Mouse (Mus musculus) neural tube, embryonic 15.5 days (tissue): Measurements from ENCODE around the gene AW822073. TPM values are rescaled to one million over a fixed set of nuclear protein-coding genes. Genes with fewer than 3 reads are reported as not detected.

Experiments used
- ATAC-seq: fragments of 200-750 bp; cut with Nextera tagmentation; 2 replicates; pipeline ENCODE4 v1.8.0; 2017; ENCODE audit warnings: mild to moderate bottlenecking, moderate TSS enrichment, moderate library complexity; ENCODE audit not compliant: low FRiP score
- H3K27ac ChIP-seq: fragments of 300-500 bp; sonication (generic); replicated peaks from 2 replicates; pipeline ENCODE4 v1.5.1; 2015; ENCODE audit warnings: mild to moderate bottlenecking, inconsistent platforms
- H3K27me3 ChIP-seq: fragments of 300-500 bp; sonication (generic); replicated peaks from 2 replicates; pipeline ENCODE4 v1.6.1; 2015; ENCODE audit warnings: inconsistent platforms
- H3K36me3 ChIP-seq: fragments of 300-500 bp; sonication (generic); 2 replicates; pipeline ENCODE4 v1.6.1; 2015; ENCODE audit warnings: inconsistent platforms
- H3K4me1 ChIP-seq: fragments of 300-500 bp; sonication (generic); 2 replicates; pipeline ENCODE4 v1.6.1; 2015; ENCODE audit warnings: inconsistent platforms
- H3K4me2 ChIP-seq: fragments of 300-500 bp; sonication (generic); 2 replicates; pipeline ENCODE4 v1.6.1; 2015; ENCODE audit warnings: inconsistent platforms, mild to moderate bottlenecking, moderate library complexity
- H3K4me3 ChIP-seq: fragments of 300-500 bp; sonication (generic); replicated peaks from 2 replicates; pipeline ENCODE4 v1.5.1; 2015; ENCODE audit warnings: mild to moderate bottlenecking, inconsistent platforms
- H3K9ac ChIP-seq: fragments of 300-500 bp; sonication (generic); replicated peaks from 2 replicates; pipeline ENCODE4 v1.6.1; 2015; ENCODE audit warnings: mild to moderate bottlenecking, inconsistent platforms
- H3K9me3 ChIP-seq: fragments of 300-500 bp; sonication (generic); replicated peaks from 2 replicates; pipeline ENCODE4 v1.6.1; 2016; ENCODE audit warnings: inconsistent platforms
- WGBS: fragments of 180-500 bp; shearing (Covaris S2); methylation state at CpG from one replicate; pipeline ENCODE4 v1.1.7; 2015; ENCODE audit warnings: mixed read lengths; 5-methylcytosine and 5-hydroxymethylcytosine counted together
- polyA plus RNA-seq: library from polyadenylated mRNA; unstranded; fragments of >200 nt; fragmentation: Nextera tagmentation; extraction: Ambion mirVana; gene quantifications from 2 replicates; pipeline ENCODE4 v1.2.1, GENCODE M21; 2015

Gene AW822073
- polyA plus RNA-seq, 1 experiment from 2014 or later = not detected

DNA sequence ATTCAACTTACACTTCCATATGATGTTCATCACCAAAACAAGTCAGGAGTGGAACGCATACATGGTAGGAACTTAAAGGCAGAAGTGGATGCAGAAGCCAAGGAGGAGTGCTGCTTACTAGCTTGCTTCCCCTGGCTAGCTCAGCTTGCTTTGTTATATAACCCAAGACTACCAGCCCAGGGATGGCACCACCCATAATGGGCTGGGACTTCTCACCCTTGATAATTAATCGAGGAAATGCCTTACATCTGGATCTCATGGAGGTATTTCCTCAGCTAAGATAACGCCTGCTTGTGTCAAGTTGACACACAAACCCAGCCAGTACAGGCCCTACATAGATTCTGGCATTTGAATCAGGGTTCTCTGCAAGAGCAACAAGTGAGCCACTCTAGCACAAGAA lies 7.4 kb downstream of the AW822073 start:
- Histone ChIP-seq H3K4me3 (no peak overlapping the region), H3K36me3 (no peaks in the 10 kb centered on the region), H3K27ac (no peak overlapping the region), H3K9me3 (0 out of 2 replicates have a peak, but pooled peaks cover 3% of the 10 kb centered on the region), H3K4me2 (no peak overlapping the region), H3K27me3 (no peaks in the 10 kb centered on the region), H3K4me1 (no peaks in the 10 kb centered on the region), H3K9ac (no peak overlapping the region)
- WGBS = 93% methylated on average over 3 of the region's 3 CpGs
- no peak for ATAC-seq

DNA sequence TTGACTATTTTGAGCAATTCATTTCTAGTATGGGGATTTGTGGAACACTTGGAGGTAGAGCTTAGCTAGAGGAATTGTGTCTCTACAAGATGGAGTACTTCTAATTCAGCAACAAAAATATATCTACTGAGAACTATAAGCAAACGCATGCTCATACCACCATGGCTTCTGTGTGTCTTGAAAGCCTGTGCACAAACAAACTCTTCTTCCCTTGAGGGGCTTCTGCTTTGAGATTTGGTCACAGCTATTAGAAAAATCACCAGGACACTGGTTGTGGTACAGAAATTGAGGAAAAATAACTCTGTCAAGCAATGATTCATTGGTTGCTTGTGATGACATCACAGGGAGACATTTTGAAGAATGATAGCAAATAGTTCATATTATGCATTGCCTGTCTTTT lies 9.4 kb downstream of the AW822073 start:
- no peak overlapping the region for H3K4me2 ChIP-seq
- no peaks in the 10 kb centered on the region for H3K9me3 ChIP-seq
- H3K36me3 ChIP-seq = no peaks in the 10 kb centered on the region
- H3K4me1 ChIP-seq = no peaks in the 10 kb centered on the region
- no peak overlapping the region for H3K9ac ChIP-seq
- no peaks in the 10 kb centered on the region for H3K27me3 ChIP-seq
- H3K27ac ChIP-seq = no peak overlapping the region
- WGBS = 87% methylated on average over 1 of the region's 1 CpGs
- ATAC-seq = no peak
- H3K4me3 ChIP-seq = no peak overlapping the region

DNA sequence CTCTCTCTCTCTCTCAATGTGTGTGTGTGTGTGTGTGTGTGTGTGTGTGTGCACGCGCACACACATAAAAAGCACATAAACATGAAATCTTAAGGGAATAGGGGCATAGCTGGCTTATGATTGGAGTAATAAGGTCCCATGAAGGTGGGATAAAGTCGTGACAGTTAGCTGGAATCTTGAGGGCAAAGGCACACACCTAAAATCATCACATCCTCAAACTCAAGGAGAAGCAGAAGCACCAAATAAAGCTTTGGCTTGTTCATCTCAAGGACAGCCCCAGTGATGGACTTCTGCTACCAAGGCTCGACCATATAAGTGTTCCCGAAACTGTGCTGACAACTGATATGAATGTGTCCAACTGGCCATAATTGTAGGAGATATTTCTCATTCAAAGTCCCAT lies 9.8 kb downstream of the AW822073 start:
- Histone ChIP-seq H3K27me3 (no peaks in the 10 kb centered on the region), H3K27ac (no peak overlapping the region), H3K9me3 (no peaks in the 10 kb centered on the region), H3K9ac (no peak overlapping the region), H3K4me3 (no peak overlapping the region), H3K4me1 (no peaks in the 10 kb centered on the region), H3K4me2 (no peak overlapping the region), H3K36me3 (no peaks in the 10 kb centered on the region)
- 84% methylated on average over 5 of the region's 5 CpGs for WGBS
- ATAC-seq = no peak

DNA sequence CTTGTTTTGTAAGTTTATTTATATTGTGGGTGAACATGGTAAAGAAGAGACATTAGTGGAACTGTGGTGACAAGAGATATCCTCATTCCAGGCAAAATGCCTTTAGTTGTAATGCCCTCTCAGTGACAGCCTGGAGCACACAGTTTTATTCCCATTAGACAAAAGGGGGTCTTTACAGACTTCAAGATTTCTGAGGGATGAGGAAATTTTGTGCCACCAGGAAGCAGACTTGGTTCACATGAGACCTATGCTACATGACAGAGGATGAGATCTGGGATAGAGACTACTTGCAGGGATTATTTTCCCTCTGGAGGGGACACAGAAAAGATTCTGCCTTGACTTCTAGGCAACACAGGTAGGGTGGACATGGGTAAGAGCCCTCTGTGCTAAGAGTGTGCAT lies 10.2 kb downstream of the AW822073 start:
- Histone ChIP-seq H3K36me3 (no peaks in the 10 kb centered on the region), H3K4me1 (no peaks in the 10 kb centered on the region), H3K4me3 (no peak overlapping the region), H3K9me3 (no peaks in the 10 kb centered on the region), H3K27me3 (no peaks in the 10 kb centered on the region), H3K27ac (no peak overlapping the region), H3K9ac (no peak overlapping the region), H3K4me2 (no peak overlapping the region)
- ATAC-seq = no peak

DNA sequence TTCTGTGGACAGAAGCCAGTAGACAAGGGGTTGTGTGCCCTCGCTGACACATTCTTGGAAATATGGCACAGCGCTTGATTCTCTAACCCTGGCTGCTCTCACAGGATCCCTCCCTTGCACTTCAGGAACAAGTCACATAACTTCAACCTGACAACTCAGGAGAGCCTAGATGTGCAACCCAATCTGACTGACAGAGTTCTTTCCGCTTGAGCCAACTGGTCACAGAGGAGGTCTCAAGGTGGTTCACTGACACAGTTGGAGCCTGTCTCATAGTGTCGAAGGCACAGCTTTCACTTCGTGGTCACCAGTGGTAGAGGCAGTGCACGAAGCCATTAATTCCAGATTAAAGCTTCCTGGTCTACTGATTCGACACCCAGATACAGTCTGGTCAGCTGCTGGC lies 12.5 kb downstream of the AW822073 start:
- no peaks in the 10 kb centered on the region for H3K9me3 ChIP-seq
- no peaks in the 10 kb centered on the region for H3K36me3 ChIP-seq
- no peak overlapping the region for H3K4me3 ChIP-seq
- H3K4me2 ChIP-seq = no peak overlapping the region
- no peaks in the 10 kb centered on the region for H3K4me1 ChIP-seq
- H3K9ac ChIP-seq = no peak overlapping the region
- H3K27me3 ChIP-seq = no peaks in the 10 kb centered on the region
- ATAC-seq = no peak
- 80% methylated on average over 7 of the region's 7 CpGs for WGBS
- H3K27ac ChIP-seq = no peak overlapping the region

DNA sequence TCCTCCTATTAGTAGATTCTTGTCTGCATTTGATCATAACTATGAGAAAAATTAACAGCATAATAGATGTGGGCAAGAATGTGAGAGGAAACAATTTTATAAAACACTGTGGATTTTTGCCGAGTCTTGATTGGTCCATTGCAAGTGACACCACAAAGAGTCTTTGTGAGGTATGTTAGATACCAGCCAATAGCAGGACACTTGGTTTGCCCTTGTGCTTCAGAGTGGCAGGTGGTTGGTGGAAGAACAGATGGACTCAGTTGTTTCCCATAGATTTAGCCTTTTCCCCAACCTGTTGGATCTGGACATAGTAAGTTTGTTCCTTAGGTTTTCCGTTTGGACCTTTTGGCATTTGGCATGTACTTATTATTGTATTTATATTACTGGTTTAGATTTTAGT lies 13.5 kb downstream of the AW822073 start:
- Histone ChIP-seq H3K27ac (no peak overlapping the region), H3K4me2 (no peak overlapping the region), H3K4me3 (no peak overlapping the region), H3K9me3 (no peaks in the 10 kb centered on the region), H3K27me3 (no peaks in the 10 kb centered on the region), H3K36me3 (no peaks in the 10 kb centered on the region), H3K4me1 (no peaks in the 10 kb centered on the region), H3K9ac (no peak overlapping the region)
- ATAC-seq = no peak
- WGBS = 92% methylated on average over 2 of the region's 2 CpGs

DNA sequence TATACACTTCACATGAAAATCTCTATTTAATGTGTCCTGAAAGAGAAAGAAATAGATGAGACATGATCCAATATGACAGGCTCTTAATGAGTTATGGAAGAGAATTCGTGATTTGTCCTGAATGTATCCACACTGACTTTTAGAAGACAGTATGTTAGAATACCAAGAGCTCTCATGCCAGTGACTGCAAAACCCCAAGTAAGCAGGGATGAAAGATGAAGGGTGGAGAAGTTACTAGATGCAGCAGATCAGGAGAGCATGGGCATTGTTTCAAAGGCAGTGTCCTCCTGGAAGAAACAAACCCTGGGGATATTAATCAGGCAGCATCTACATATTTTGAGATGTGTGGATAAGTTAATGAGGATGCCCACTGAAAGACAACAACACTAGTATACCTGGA lies 14.2 kb downstream of the AW822073 start:
- no peak overlapping the region for H3K4me3 ChIP-seq
- peaks cover 4% of the 10 kb centered on the region for H3K9me3 ChIP-seq
- H3K4me2 ChIP-seq = no peak overlapping the region
- 69% methylated on average over 1 of the region's 1 CpGs for WGBS
- no peak overlapping the region for H3K9ac ChIP-seq
- H3K27me3 ChIP-seq = no peaks in the 10 kb centered on the region
- no peak for ATAC-seq
- no peak overlapping the region for H3K27ac ChIP-seq
- no peaks in the 10 kb centered on the region for H3K4me1 ChIP-seq
- H3K36me3 ChIP-seq = no peaks in the 10 kb centered on the region

DNA sequence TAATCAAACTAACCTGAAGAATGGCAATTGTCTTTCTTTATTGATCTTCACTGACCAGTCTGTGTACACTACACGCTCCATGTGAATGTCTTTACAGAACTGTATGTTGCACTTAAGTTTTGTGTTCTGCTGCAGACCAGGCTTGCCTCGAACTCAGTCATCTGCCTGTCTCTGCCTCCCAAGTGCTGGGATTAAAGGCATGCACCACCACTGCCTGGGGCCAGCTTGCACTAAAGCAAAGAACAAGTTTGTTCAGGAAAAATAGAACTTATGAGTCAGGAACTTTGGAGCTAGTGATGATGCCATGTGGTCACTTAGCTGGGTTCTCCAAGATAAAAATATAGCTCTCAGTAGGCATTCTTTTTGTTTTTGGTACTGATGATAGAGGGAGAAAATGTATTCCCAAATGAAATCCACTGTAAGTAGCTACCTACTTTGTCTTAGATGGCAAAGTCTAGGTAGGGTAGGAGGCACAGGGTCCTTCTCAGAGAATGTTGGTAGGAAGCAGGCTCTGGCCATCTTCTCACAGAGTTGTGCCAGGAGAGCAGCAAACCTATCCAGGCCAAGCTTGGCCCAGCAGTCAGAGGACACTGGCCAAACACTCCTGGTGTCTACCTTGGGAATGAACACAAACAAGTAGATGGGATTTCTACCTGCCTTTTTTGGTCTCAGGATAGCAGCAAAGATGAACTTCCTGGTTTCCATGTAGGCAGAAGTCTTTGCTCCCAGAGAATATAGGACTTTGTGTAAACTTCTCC lies 14.8 kb downstream of the AW822073 start:
- H3K9ac ChIP-seq = no peak overlapping the region
- WGBS = 78% methylated on average over 2 of the region's 2 CpGs

DNA sequence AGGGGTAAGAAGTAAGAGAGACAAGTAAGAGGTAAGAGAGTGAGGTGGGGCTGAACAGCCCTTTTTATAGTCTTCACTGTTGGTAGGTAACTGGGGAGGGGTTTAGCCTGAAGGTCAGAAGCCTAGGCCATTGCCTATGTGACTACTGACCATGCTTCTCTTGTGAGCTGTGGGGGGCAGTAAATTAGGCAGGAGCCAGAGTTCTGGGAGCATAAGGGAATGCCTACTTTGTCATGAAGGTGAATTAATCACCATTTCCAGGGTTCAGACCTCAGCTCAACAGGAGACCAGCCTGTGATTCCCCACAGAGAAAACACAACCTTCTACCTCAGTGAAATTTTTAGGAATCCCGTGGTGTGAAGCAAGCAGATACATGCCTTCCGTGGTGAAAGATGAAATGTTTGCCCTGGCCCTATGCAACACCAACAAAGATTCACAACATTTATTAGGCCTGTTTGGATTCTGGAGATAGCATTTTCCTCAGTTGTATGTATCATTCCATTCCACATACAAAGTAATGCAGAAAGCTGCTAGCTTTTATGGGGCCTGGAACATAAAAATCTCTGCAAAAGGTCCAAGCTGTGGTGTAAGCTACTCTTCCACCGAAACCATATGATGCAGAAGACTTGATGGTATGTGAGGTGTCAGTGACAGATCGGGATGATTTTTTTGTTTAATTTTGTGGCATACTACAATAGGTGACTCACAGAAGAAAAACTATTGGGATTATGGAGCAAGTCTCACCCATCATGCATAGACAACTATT lies 17.9 kb downstream of the AW822073 start:
- peaks cover 4% of the 10 kb centered on the region for H3K9me3 ChIP-seq
- H3K9ac ChIP-seq = no peak overlapping the region
- no peaks in the 10 kb centered on the region for H3K27me3 ChIP-seq
- no peaks in the 10 kb centered on the region for H3K4me1 ChIP-seq
- no peak for ATAC-seq
- no peak overlapping the region for H3K4me3 ChIP-seq
- H3K27ac ChIP-seq = no peak overlapping the region
- H3K4me2 ChIP-seq = no peak overlapping the region
- 92% methylated on average over 4 of the region's 4 CpGs for WGBS
- no peaks in the 10 kb centered on the region for H3K36me3 ChIP-seq

More for the DNA sequence above, 14.8 kb downstream of the AW822073 start:
- Histone ChIP-seq H3K27me3 (no peaks in the 10 kb centered on the region), H3K9me3 (peaks cover 4% of the 10 kb centered on the region), H3K4me2 (no peak overlapping the region), H3K27ac (no peak overlapping the region), H3K4me3 (no peak overlapping the region), H3K36me3 (no peaks in the 10 kb centered on the region), H3K4me1 (no peaks in the 10 kb centered on the region)
- ATAC-seq = no peak

DNA sequence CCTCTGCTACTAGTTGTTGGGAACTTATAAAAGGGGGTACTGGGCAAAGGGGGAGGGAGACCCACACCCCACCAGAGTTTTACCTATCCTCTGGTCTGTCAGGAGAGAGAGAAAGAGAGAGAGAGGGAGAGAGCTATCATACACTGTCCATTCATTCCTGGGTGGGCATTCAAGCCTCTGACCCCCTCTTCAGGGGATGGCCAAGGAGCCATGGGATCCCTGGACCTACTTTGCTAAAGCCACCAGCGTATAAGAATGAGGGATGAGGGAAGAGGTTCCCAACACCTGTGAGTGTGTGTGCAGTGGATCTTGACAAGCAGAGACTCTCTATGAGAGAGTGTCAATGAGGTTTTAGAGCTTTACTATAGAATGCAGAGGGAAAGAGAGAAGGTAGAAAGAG lies 18.7 kb downstream of the AW822073 start:
- Histone ChIP-seq H3K9ac (no peak overlapping the region), H3K36me3 (no peaks in the 10 kb centered on the region), H3K4me1 (no peaks in the 10 kb centered on the region), H3K4me2 (no peak overlapping the region), H3K27me3 (no peaks in the 10 kb centered on the region), H3K27ac (no peak overlapping the region), H3K4me3 (no peak overlapping the region), H3K9me3 (peaks cover 4% of the 10 kb centered on the region)
- ATAC-seq = no peak
- WGBS = 40% methylated on average over 1 of the region's 1 CpGs
